Mouse (Mus musculus) ES-Bruce4 (cell line): ENCODE data around the gene Zfc3h1. TPM values are rescaled to one million over a fixed set of nuclear protein-coding genes. Genes with fewer than 3 reads are reported as not detected.

ENCODE experiments used
- H3K27ac ChIP-seq: 2 replicates; pipeline ENCODE4 v1.5.1; 2012; ENCODE audit warnings: low read length, inconsistent platforms; ENCODE audit not compliant: insufficient read depth
- H3K27me3 ChIP-seq: 2 replicates; pipeline ENCODE4 v1.6.1; 2012; ENCODE audit warnings: mild to moderate bottlenecking, low read length, inconsistent platforms; ENCODE audit not compliant: control insufficient read depth, poor library complexity, insufficient read depth, severe bottlenecking
- H3K36me3 ChIP-seq: 2 replicates; pipeline ENCODE4 v1.6.1; 2012; ENCODE audit warnings: inconsistent platforms, mild to moderate bottlenecking, low read length, moderate library complexity; ENCODE audit not compliant: control insufficient read depth, poor library complexity, insufficient read depth, severe bottlenecking
- H3K4me1 ChIP-seq: one replicate; pipeline ENCODE4 v1.8.1; 2011; ENCODE audit warnings: low read length; ENCODE audit not compliant: control insufficient read depth, insufficient read depth
- H3K4me3 ChIP-seq: 2 replicates; pipeline ENCODE4 v1.5.1; 2011; ENCODE audit warnings: low read depth, mild to moderate bottlenecking, low read length
- H3K9ac ChIP-seq: 2 replicates; pipeline ENCODE4 v1.6.1; 2012; ENCODE audit warnings: low read depth, mild to moderate bottlenecking, inconsistent platforms; ENCODE audit not compliant: poor library complexity, severe bottlenecking
- H3K9me3 ChIP-seq: replicated peaks from 2 replicates; pipeline ENCODE4 v1.6.1; 2012; ENCODE audit warnings: mild to moderate bottlenecking, low read length, inconsistent platforms; ENCODE audit not compliant: control insufficient read depth, poor library complexity, insufficient read depth, severe bottlenecking
- CTCF ChIP-seq: IDR thresholded peaks from one replicate; pipeline ENCODE4 v1.8.1; 2011; ENCODE audit warnings: low read depth, low read length
- EP300 ChIP-seq: IDR thresholded peaks from 2 replicates; pipeline ENCODE4 v1.6.1; 2011; ENCODE audit warnings: low read depth, low read length; ENCODE audit not compliant: insufficient read depth
- POLR2A ChIP-seq: IDR thresholded peaks from one replicate; pipeline ENCODE4 v1.8.1; 2011; ENCODE audit warnings: low read length; ENCODE audit not compliant: insufficient read depth
- polyA plus RNA-seq: library from polyadenylated mRNA; stranded (reverse); fragments of >200 nt; gene quantifications from 2 replicates; pipeline ENCODE4 v1.2.4, GENCODE M21; 2011; ENCODE audit warnings: low read depth; ENCODE audit not compliant: missing spikeins, insufficient read depth, insufficient read length

Zfc3h1 gene
- polyA plus RNA-seq, 1 experiment = 100 TPM

DNA sequence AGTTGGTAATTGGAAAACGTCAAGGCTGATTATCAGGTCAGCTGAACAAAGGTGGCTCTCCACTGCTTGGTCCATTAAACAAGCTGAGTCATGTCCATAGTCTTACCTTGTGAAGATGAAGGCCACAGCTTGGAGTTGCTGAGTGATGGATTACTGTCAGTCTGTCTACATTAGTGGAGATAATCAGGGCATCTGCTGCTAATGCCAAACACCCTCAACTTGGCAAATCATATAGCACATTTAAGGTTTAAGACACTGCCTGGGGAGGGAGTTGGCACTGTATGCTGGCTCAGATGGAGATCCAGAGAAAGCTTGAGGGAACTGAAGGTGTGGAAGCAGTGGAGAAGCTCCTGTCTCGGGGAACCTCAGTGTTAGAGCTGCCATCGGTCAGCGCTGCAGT, 52.5 kb downstream of the Zfc3h1 start:
- Histone ChIP-seq H3K36me3 (peaks cover 4% of the 10 kb centered on the region), H3K4me3 (no peak overlapping the region), H3K4me1 (no peaks in the 10 kb centered on the region), H3K27me3 (no peaks in the 10 kb centered on the region), H3K9ac (no peak overlapping the region), H3K9me3 (0 out of 2 replicates have a peak, but pooled peaks cover 3% of the 10 kb centered on the region), H3K27ac (no peak overlapping the region)
- TF ChIP-seq EP300 = no peak
- no peak for TF ChIP-seq POLR2A
- no peak for TF ChIP-seq CTCF

DNA sequence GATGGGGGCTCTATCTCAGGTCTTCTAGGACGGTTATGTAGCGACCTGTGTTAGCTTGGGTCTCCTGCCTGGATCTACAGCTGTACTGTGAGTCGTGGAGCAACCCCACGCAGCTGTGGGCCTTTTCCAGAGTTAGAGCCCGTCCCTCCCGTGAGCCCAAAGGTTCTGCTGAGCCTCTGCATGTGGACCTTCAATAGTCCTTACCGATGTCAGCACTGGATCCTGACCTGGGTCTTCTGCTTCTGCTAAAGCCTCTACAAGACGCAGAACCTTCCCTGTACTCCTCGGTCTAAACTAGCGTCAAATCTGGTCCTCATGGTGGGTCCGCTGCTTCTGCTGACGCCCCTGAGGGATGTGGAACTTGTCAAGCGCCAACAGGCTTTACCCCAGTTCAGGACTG, 63.9 kb downstream of the Zfc3h1 start:
- H3K27ac ChIP-seq = no peak overlapping the region
- no peaks in the 10 kb centered on the region for H3K4me1 ChIP-seq
- H3K4me3 ChIP-seq = no peak overlapping the region
- H3K9me3 ChIP-seq = 0 out of 2 replicates have a peak, but pooled peaks cover 3% of the 10 kb centered on the region
- H3K9ac ChIP-seq = no peak overlapping the region
- H3K27me3 ChIP-seq = no peaks in the 10 kb centered on the region
- H3K36me3 ChIP-seq = no peaks in the 10 kb centered on the region
- TF ChIP-seq POLR2A = no peak
- no peak for TF ChIP-seq EP300
- TF ChIP-seq CTCF = no peak

DNA sequence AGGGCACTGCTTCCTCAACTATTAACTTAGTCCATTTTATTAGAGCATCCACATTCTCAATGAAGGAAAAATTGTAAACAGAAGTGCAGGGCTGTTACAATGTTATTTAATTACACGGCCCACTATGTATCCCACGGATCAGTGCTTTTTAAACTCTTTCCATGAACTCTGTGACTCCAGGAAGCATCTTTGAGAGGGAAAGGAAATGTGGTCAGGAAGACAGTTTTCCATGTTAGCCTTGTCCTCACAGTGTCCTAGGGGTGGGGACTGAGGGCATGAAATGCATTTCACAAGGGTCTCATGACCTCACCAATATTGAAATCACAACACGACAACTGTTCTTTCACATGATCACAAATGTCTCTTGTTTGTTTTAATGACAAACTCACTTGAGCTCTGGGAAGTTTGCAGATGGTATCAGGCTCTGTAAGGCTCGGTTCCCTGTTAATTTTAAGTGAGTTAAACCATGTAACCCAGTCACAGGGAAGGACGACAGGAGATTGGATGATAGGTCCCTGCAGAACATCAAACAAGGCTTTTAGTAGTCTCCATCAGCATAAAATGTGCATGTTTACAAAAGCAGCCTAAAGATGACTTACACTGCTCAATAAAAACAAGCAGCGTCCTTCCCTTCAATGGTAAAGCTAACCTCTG, 72.7 kb downstream of the Zfc3h1 start:
- H3K4me1 ChIP-seq = no peaks in the 10 kb centered on the region

DNA sequence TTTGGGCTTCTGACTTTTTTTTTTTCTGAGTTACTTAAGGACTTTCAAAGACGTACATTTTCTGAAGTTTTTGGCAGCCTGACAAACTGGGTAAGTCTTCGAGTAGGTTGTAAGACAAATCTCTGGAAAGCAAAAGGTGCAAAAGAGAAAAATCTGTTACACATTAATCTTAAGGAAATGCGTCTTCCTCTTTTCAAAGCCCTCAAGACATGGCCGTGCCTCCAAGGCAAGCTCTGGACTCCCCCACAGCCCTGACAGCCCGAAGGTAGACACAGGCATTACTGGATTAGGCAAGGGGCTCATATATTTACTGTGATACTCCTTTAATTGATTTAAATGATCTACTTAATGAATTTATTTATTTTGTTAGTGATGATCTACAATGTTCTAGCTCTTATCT, 77.9 kb downstream of the Zfc3h1 start:
- Histone ChIP-seq H3K4me1 (no peaks in the 10 kb centered on the region), H3K9ac (no peak overlapping the region)
- TF ChIP-seq POLR2A = no peak
- no peak for TF ChIP-seq CTCF
- no peak for TF ChIP-seq EP300

More for the DNA sequence above, 72.7 kb downstream of the Zfc3h1 start:
- Histone ChIP-seq H3K4me3 (no peak overlapping the region), H3K9me3 (no peaks in the 10 kb centered on the region), H3K27me3 (no peaks in the 10 kb centered on the region), H3K27ac (no peak overlapping the region), H3K9ac (no peak overlapping the region), H3K36me3 (no peaks in the 10 kb centered on the region)
- TF ChIP-seq CTCF (no peak), POLR2A (no peak), EP300 (no peak)

DNA sequence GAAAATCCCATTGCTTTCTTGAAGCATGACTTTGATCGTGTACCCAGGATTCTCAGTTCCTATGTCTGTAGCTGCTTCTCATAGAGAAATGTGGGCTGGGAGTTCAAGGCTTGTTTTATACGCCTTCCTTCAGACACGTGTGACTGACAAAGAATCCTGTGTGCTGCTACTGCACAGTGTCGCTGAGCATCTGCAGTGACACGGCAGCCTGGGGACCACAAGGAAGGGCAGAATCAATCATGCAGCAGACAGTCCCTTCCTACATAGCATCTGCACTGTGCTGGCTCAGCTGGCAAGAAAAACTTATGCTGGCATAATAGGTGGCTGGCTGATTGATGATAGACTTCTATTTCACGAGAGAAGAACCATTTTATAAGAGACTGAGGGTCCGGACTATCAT, 80.3 kb downstream of the Zfc3h1 start:
- Histone ChIP-seq H3K27me3 (peaks cover 3% of the 10 kb centered on the region; the same call in 1 of the 2 replicates), H3K4me3 (no peak overlapping the region), H3K9me3 (no peaks in the 10 kb centered on the region; the same call in 1 of the 2 replicates), H3K36me3 (no peaks in the 10 kb centered on the region), H3K9ac (no peak overlapping the region), H3K27ac (no peak overlapping the region), H3K4me1 (no peaks in the 10 kb centered on the region)
- no peak for TF ChIP-seq CTCF
- TF ChIP-seq POLR2A = no peak
- no peak for TF ChIP-seq EP300

More for the DNA sequence above, 77.9 kb downstream of the Zfc3h1 start:
- no peak overlapping the region for H3K4me3 ChIP-seq
- no peaks in the 10 kb centered on the region for H3K36me3 ChIP-seq
- H3K27ac ChIP-seq = no peak overlapping the region
- no peaks in the 10 kb centered on the region; the same call in 1 of the 2 replicates for H3K9me3 ChIP-seq
- H3K27me3 ChIP-seq = peaks cover 2% of the 10 kb centered on the region; the same call in 1 of the 2 replicates

DNA sequence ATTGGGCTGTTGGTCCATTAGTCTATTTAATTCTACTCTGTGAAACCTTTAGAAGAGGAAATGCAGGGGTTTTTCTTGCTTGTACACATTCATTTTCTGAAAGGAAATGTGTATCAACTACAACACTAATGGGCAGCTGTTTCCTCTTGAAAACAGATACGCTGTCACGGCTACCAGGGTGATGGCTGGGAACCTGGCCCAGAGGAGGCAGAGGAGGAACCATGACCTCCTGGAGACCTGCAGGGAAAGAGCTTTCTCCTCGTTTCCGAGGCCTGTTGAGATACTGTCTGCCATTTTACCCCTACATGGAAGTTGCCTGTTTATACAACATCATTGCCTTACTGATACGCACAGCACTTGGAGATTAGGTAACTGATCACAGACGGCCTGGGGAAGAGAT, 81.0 kb downstream of the Zfc3h1 start:
- Histone ChIP-seq H3K4me3 (no peak overlapping the region), H3K27me3 (peaks cover 3% of the 10 kb centered on the region; the same call in 1 of the 2 replicates), H3K9me3 (no peaks in the 10 kb centered on the region; the same call in 1 of the 2 replicates), H3K27ac (no peak overlapping the region), H3K4me1 (no peaks in the 10 kb centered on the region), H3K36me3 (no peaks in the 10 kb centered on the region), H3K9ac (no peak overlapping the region)
- TF ChIP-seq EP300 (no peak), POLR2A (no peak), CTCF (no peak)
